Mouse (Mus musculus): ENCODE results near the gene Tbcd. TPM values are rescaled to one million over a fixed set of nuclear protein-coding genes. Genes with fewer than 3 reads are reported as not detected.

The Tbcd gene
- total and polyA plus RNA-seq, 3 experiments: 62.1 to 86.7 (median 70.4) TPM

DNA sequence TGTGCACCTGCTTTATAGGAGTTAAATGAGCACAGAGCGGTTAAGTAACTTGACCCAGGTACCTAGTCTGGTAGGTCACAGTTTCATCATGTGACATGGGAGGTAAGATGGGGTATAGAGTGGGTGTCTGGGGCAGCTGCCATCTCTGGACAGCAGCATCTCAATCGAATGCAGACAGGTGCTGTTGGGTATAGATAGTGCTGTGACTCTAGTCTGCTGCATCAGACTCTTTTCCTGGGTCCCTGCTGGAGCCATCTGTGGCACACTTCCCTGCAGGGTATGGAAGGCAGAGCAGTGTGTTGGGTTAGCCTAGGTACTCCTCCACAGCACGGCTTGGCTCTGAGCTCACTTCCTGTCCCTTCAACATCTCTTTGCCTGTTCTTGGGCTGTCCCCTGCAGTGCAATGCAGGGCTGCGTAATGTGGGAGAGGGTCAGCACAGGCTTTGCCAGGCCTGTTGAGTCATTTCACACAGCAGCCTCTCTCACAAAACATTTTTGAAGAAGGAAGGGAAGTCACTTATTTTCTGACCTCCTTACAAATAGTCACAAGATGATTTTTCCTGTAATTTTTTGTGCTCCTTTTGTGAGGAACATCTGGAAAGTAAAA is 70.5 kb downstream of the Tbcd start:
- H3K4me3 ChIP-seq (replicated peaks in 1 of 3; ENCODE audit: low read depth in 2 of 3, low read length in 2 of 3, poor library complexity in 1 of 3): no peak overlapping the region
- H3K27me3 ChIP-seq (replicated peaks): no peaks in the 10 kb centered on the region
- H3K36me3 ChIP-seq (replicated peaks in 1 of 2; ENCODE audit: control insufficient read depth in 1 of 2, insufficient read depth in 1 of 2, low read length in 1 of 2): peaks cover 0 to 42% of the 10 kb centered on the region in 2 experiments
- H3K27ac ChIP-seq (ENCODE audit: insufficient read depth, low read depth): no peak overlapping the region
- no peak for TF ChIP-seq TBP (conservative IDR thresholded peaks at IDR 0.05; ENCODE audit: low read depth, low read length)
- peak; percentile 69 for TF ChIP-seq IRF4 (IDR thresholded peaks at IDR 0.05; ENCODE audit: low read depth, low read length)
- TF ChIP-seq USF1 (IDR thresholded peaks at IDR 0.05; ENCODE audit: low read depth, low read length): no peak
- no peak for TF ChIP-seq JUND (conservative IDR thresholded peaks at IDR 0.05; ENCODE audit: low read depth, low read length)
- no peak for TF ChIP-seq CHD1 (IDR thresholded peaks at IDR 0.05; ENCODE audit: low read depth, low read length)
- TF ChIP-seq MXI1 (IDR thresholded peaks at IDR 0.05; ENCODE audit: low read depth, low read length): 0 out of 2 replicates have a peak, but pooled peaks have one; percentile 16
- no peak overlapping the region for H3K4me2 ChIP-seq (ENCODE audit: insufficient read depth, low read depth, poor library complexity, severe bottlenecking)
- no peaks in the 10 kb centered on the region for H3K79me2 ChIP-seq (replicated peaks; ENCODE audit: control insufficient read depth, extremely low read depth, insufficient read depth, poor library complexity, severe bottlenecking)
- no peak overlapping the region for H3K9ac ChIP-seq (ENCODE audit: insufficient read depth, low read depth)
- peak; percentile 68 for DNase-seq (ENCODE audit: extremely low read depth)
- no peaks in the 10 kb centered on the region for H3K9me3 ChIP-seq (replicated peaks; ENCODE audit: low read length)
- dilution Hi-C loops (cut with MboI; ENCODE audit: extremely low pct_ligation_motif_present, extremely low pct_unique_long_range_greater_than_20kb, low sequenced_read_pairs): no loop called here
- peaks cover 12 to 38% of the 10 kb centered on the region in 2 experiments for H3K4me1 ChIP-seq (ENCODE audit: control insufficient read depth in 1 of 2, insufficient read depth in 2 of 2)
- in situ Hi-C loops (cut with MboI; ENCODE audit: low pct_ligation_motif_present, low pct_unique_long_range_greater_than_20kb, low sequenced_read_pairs): no loop called here

DNA sequence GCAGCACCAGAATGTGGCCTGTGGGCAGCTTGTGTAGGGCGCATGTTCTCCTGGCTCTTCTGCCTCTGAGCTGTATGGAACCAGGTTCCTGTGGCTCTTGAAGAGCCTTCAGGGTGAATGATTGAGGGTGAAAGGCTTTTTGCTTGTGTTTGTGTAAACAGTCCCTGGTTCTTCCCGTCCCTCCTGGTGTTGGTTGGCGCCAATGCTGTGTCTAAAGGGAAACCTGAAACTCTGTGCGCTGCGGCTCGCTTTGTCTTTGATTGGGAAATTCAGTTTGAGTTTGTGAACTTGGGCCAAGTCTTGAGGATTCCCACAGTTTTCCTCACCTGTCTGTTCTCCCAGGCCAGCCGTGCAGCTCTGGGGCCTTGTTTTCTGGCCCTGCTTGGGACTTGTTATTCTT is 72.4 kb downstream of the Tbcd start:
- Histone ChIP-seq H3K27me3 (replicated peaks) (no peaks in the 10 kb centered on the region), H3K27ac (ENCODE audit: insufficient read depth, low read depth) (no peak overlapping the region), H3K4me3 (replicated peaks in 1 of 3; ENCODE audit: low read depth in 2 of 3, low read length in 2 of 3, poor library complexity in 1 of 3) (no peak overlapping the region), H3K9ac (ENCODE audit: insufficient read depth, low read depth) (no peak overlapping the region), H3K36me3 (replicated peaks in 1 of 2; ENCODE audit: control insufficient read depth in 1 of 2, insufficient read depth in 1 of 2, low read length in 1 of 2) (peaks cover 0 to 41% of the 10 kb centered on the region in 2 experiments), H3K9me3 (replicated peaks; ENCODE audit: low read length) (no peaks in the 10 kb centered on the region), H3K79me2 (replicated peaks; ENCODE audit: control insufficient read depth, extremely low read depth, insufficient read depth, poor library complexity, severe bottlenecking) (no peaks in the 10 kb centered on the region), H3K4me2 (ENCODE audit: insufficient read depth, low read depth, poor library complexity, severe bottlenecking) (no peak overlapping the region), H3K4me1 (ENCODE audit: control insufficient read depth in 1 of 2, insufficient read depth in 2 of 2) (peaks cover 12 to 37% of the 10 kb centered on the region in 2 experiments)
- TF ChIP-seq CHD2 (IDR thresholded peaks at IDR 0.05; ENCODE audit: low read length) (no peak), POLR2AphosphoS2 (IDR thresholded peaks at IDR 0.05; ENCODE audit: low read depth, low read length) (no peak)
- in situ Hi-C loops (cut with MboI; ENCODE audit: low pct_ligation_motif_present, low pct_unique_long_range_greater_than_20kb, low sequenced_read_pairs): no loop called here
- dilution Hi-C loops (cut with MboI; ENCODE audit: extremely low pct_ligation_motif_present, extremely low pct_unique_long_range_greater_than_20kb, low sequenced_read_pairs): no loop called here
- DNase-seq (ENCODE audit: extremely low read depth): no peak

DNA sequence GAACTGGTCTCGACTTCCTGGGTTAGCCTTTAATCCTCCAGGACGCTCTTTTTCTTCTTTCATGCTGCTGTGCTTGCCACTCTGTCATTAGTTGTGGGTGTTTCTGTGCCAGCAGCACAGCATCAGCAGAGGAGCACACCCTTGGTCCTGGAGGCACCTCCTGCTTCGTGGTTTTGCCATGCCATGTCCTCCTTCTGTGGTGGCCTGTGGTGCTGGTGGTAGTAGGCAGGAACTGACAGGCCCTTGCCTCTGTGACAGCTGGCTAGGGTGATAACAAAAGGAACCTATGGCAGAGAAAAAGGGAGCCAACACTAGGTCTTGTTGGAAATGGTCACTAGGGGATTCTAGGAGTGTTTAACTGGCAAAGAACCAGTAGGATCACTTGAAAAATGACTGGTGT is 78.0 kb downstream of the Tbcd start:
- Histone ChIP-seq H3K9ac (ENCODE audit: insufficient read depth, low read depth) (no peak overlapping the region), H3K27ac (ENCODE audit: insufficient read depth, low read depth) (no peak overlapping the region), H3K4me2 (ENCODE audit: insufficient read depth, low read depth, poor library complexity, severe bottlenecking) (no peak overlapping the region), H3K36me3 (replicated peaks in 1 of 2; ENCODE audit: control insufficient read depth in 1 of 2, insufficient read depth in 1 of 2, low read length in 1 of 2) (peaks cover 0 to 64% of the 10 kb centered on the region in 2 experiments), H3K27me3 (replicated peaks) (no peaks in the 10 kb centered on the region), H3K79me2 (replicated peaks; ENCODE audit: control insufficient read depth, extremely low read depth, insufficient read depth, poor library complexity, severe bottlenecking) (no peaks in the 10 kb centered on the region), H3K4me1 (ENCODE audit: control insufficient read depth in 1 of 2, insufficient read depth in 2 of 2) (peaks cover 0 to 4% of the 10 kb centered on the region in 2 experiments; a peak in 1 of 4 replicates), H3K9me3 (replicated peaks; ENCODE audit: low read length) (no peaks in the 10 kb centered on the region), H3K4me3 (replicated peaks in 1 of 3; ENCODE audit: low read depth in 2 of 3, low read length in 2 of 3, poor library complexity in 1 of 3) (no peak overlapping the region)
- TF ChIP-seq MEF2A (IDR thresholded peaks at IDR 0.05; ENCODE audit: borderline replicate concordance, low read depth, low read length) (no peak), IRF4 (IDR thresholded peaks at IDR 0.05; ENCODE audit: low read depth, low read length) (no peak)
- no peak for DNase-seq (ENCODE audit: extremely low read depth)
- dilution Hi-C loops (cut with MboI; ENCODE audit: extremely low pct_ligation_motif_present, extremely low pct_unique_long_range_greater_than_20kb, low sequenced_read_pairs): no loop called here
- in situ Hi-C loops (cut with MboI; ENCODE audit: low pct_ligation_motif_present, low pct_unique_long_range_greater_than_20kb, low sequenced_read_pairs): no loop called here

Measured in CH12.LX (cell line).